Mouse (Mus musculus): ENCODE measurements around the gene Srsf1. TPM values are rescaled to one million over a fixed set of nuclear protein-coding genes. Genes with fewer than 3 reads are reported as not detected.
A peak's percentile ranks its signal among the peaks of the same experiment; 100 is the strongest.
"Not testable (repeated sequence)": the region's sequence is repeated elsewhere in the genome, so short reads cannot be mapped to it uniquely, and the experiment has no call there.

Gene Srsf1
- polyA plus RNA-seq, 1 experiment from 2014 or later: 235 TPM

DNA sequence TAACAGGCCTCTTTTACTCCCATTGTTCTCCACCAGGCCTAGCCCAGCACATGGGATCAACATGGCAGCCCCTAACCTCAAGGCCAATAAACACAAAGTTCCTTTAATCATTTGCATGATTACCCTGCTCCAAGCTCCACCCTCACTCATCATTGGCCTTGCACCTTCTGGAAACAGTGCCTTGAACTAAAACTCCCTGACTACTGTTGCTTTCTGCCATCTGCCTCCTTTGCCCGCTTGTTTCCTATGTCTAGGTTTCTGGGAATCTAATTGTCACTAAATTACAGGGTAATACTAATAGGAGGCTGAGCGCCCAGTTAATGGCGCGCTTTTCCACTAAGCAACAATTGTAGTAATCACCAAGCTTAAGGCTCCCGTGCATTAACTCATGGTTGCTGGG is 15.4 kb upstream of the Srsf1 start:
- ATAC-seq (ENCODE audit: low read depth): no peak
- Histone ChIP-seq H3K4me3 (ENCODE audit: low read depth, low read length) (no peak overlapping the region), H3K36me3 (ENCODE audit: control insufficient read depth, insufficient read depth, low read length) (no peaks in the 10 kb centered on the region), H3K27me3 (ENCODE audit: control insufficient read depth, insufficient read depth, low read length) (no peaks in the 10 kb centered on the region), H3K9me3 (ENCODE audit: control insufficient read depth, low read length) (no peaks in the 10 kb centered on the region), H3K9ac (replicated peaks; ENCODE audit: low read depth, low read length) (no peak overlapping the region), H3K27ac (ENCODE audit: low read depth, low read length) (no peak overlapping the region), H3K4me2 (ENCODE audit: low read depth, low read length) (no peak overlapping the region), H3K4me1 (ENCODE audit: control insufficient read depth, insufficient read depth, low read length) (peaks cover 3% of the 10 kb centered on the region; the same call in 1 of the 2 replicates)
- 64% methylated on average over 5 of the region's 5 CpGs for WGBS

GRCm38 (mm10) chr11:88035970-88036369 is 11.2 kb upstream of the Srsf1 start:
- ATAC-seq (ENCODE audit: low read depth): no peak
- Histone ChIP-seq H3K9ac (replicated peaks; ENCODE audit: low read depth, low read length) (no peak overlapping the region), H3K36me3 (ENCODE audit: control insufficient read depth, insufficient read depth, low read length) (no peaks in the 10 kb centered on the region), H3K27me3 (ENCODE audit: control insufficient read depth, insufficient read depth, low read length) (no peaks in the 10 kb centered on the region), H3K4me3 (ENCODE audit: low read depth, low read length) (no peak overlapping the region), H3K9me3 (ENCODE audit: control insufficient read depth, low read length) (no peaks in the 10 kb centered on the region), H3K4me2 (ENCODE audit: low read depth, low read length) (no peak overlapping the region), H3K27ac (ENCODE audit: low read depth, low read length) (no peak overlapping the region), H3K4me1 (ENCODE audit: control insufficient read depth, insufficient read depth, low read length) (no peaks in the 10 kb centered on the region)
- 66% methylated on average over 7 of the region's 7 CpGs for WGBS

DNA sequence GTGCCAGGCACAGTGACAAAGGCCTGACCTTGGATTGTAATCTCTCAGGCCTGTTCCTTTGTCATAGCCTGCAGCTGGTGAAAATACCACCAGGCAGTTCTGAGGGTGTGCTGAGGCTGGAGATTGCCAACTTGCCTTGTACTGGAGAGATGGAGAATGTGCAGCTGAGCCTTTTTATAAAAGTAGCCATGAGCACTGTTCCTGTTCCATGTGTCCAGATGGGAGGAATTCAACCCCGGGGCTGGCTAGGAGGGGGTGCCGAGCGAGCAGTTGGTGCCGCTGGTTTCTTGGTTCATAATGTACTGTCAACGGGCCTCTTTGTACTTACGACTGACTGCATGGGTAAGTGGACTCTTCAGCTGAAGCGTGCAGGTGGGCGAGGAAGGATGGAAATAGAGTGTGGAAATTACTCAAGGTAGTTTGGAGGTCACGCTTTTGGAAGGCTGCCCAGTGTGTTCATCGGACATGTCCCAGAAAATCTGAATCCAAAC is 10.4 kb upstream of the Srsf1 start:
- Histone ChIP-seq H3K4me1 (ENCODE audit: control insufficient read depth, insufficient read depth, low read length) (no peaks in the 10 kb centered on the region), H3K36me3 (ENCODE audit: control insufficient read depth, insufficient read depth, low read length) (no peaks in the 10 kb centered on the region), H3K4me3 (ENCODE audit: low read depth, low read length) (no peak overlapping the region), H3K9me3 (ENCODE audit: control insufficient read depth, low read length) (no peaks in the 10 kb centered on the region), H3K27ac (ENCODE audit: low read depth, low read length) (no peak overlapping the region), H3K27me3 (ENCODE audit: control insufficient read depth, insufficient read depth, low read length) (no peaks in the 10 kb centered on the region), H3K4me2 (ENCODE audit: low read depth, low read length) (no peak overlapping the region), H3K9ac (replicated peaks; ENCODE audit: low read depth, low read length) (no peak overlapping the region)
- WGBS: 62% methylated on average over 10 of the region's 10 CpGs
- no peak for ATAC-seq (ENCODE audit: low read depth)

GRCm38 (mm10) chr11:88037386-88037785 is 9.8 kb upstream of the Srsf1 start:
- Histone ChIP-seq H3K9me3 (ENCODE audit: control insufficient read depth, low read length) (no peaks in the 10 kb centered on the region), H3K9ac (replicated peaks; ENCODE audit: low read depth, low read length) (no peak overlapping the region), H3K36me3 (ENCODE audit: control insufficient read depth, insufficient read depth, low read length) (no peaks in the 10 kb centered on the region), H3K4me3 (ENCODE audit: low read depth, low read length) (no peak overlapping the region), H3K27ac (ENCODE audit: low read depth, low read length) (no peak overlapping the region), H3K27me3 (ENCODE audit: control insufficient read depth, insufficient read depth, low read length) (no peaks in the 10 kb centered on the region), H3K4me1 (ENCODE audit: control insufficient read depth, insufficient read depth, low read length) (no peaks in the 10 kb centered on the region), H3K4me2 (ENCODE audit: low read depth, low read length) (no peak overlapping the region)
- ATAC-seq (ENCODE audit: low read depth): no peak
- whole genome bisulfite sequencing: 68% methylated on average over 3 of the region's 3 CpGs

- no peak overlapping the region for H3K9ac ChIP-seq (replicated peaks; ENCODE audit: low read depth, low read length)
- H3K4me2 ChIP-seq (ENCODE audit: low read depth, low read length): no peak overlapping the region
- no peaks in the 10 kb centered on the region for H3K4me1 ChIP-seq (ENCODE audit: control insufficient read depth, insufficient read depth, low read length)
- no peak overlapping the region for H3K4me3 ChIP-seq (ENCODE audit: low read depth, low read length)
- 86% methylated on average over 1 of the region's 1 CpGs for WGBS
- no peaks in the 10 kb centered on the region for H3K36me3 ChIP-seq (ENCODE audit: control insufficient read depth, insufficient read depth, low read length)
- H3K9me3 ChIP-seq (ENCODE audit: control insufficient read depth, low read length): no peaks in the 10 kb centered on the region
- no peak for ATAC-seq (ENCODE audit: low read depth)
- no peaks in the 10 kb centered on the region for H3K27me3 ChIP-seq (ENCODE audit: control insufficient read depth, insufficient read depth, low read length)
- H3K27ac ChIP-seq (ENCODE audit: low read depth, low read length): no peak overlapping the region
Observed at GRCm38 (mm10) chr11:88039066-88039465, 8.1 kb upstream of the Srsf1 start.

- H3K27ac ChIP-seq (ENCODE audit: low read depth, low read length): no peak overlapping the region
- no peak overlapping the region for H3K4me2 ChIP-seq (ENCODE audit: low read depth, low read length)
- H3K9ac ChIP-seq (replicated peaks; ENCODE audit: low read depth, low read length): no peak overlapping the region
- H3K27me3 ChIP-seq (ENCODE audit: control insufficient read depth, insufficient read depth, low read length): no peaks in the 10 kb centered on the region
- no peak overlapping the region for H3K4me3 ChIP-seq (ENCODE audit: low read depth, low read length)
- H3K36me3 ChIP-seq (ENCODE audit: control insufficient read depth, insufficient read depth, low read length): no peaks in the 10 kb centered on the region
- H3K9me3 ChIP-seq (ENCODE audit: control insufficient read depth, low read length): no peaks in the 10 kb centered on the region
- peaks cover 15% of the 10 kb centered on the region for H3K4me1 ChIP-seq (ENCODE audit: control insufficient read depth, insufficient read depth, low read length)
- ATAC-seq (ENCODE audit: low read depth): no peak
Observed at GRCm38 (mm10) chr11:88044314-88044713, 2.9 kb upstream of the Srsf1 start.

DNA sequence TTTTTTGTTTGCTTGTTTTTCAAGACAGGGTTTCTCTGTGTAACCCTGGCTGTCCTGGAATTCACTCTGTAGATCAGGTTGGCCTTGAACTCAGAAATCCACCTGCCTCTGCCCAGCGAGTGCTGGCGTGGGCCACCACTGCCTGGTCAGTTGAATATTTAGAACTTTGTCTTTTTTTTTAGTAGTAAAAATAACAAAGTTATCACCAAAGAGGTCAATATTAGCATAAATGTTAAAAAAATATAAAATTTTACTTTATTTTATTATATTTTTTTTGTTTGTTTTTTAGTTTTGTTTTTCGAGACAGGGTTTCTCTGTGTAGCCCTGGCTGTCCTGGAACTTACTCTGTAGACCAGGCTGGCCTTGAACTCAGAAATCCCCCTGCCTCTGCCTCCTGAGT is 2.0 kb upstream of the Srsf1 start:
- not testable (repeated sequence) for H3K9ac ChIP-seq (replicated peaks; ENCODE audit: low read depth, low read length); H3K4me3 ChIP-seq (ENCODE audit: low read depth, low read length); ATAC-seq (ENCODE audit: low read depth); H3K27ac ChIP-seq (ENCODE audit: low read depth, low read length); H3K27me3 ChIP-seq (ENCODE audit: control insufficient read depth, insufficient read depth, low read length); H3K36me3 ChIP-seq (ENCODE audit: control insufficient read depth, insufficient read depth, low read length); H3K9me3 ChIP-seq (ENCODE audit: control insufficient read depth, low read length); H3K4me2 ChIP-seq (ENCODE audit: low read depth, low read length)
- peaks cover 23% of the 10 kb centered on the region for H3K4me1 ChIP-seq (ENCODE audit: control insufficient read depth, insufficient read depth, low read length)
- WGBS: 98% methylated on average over 3 of the region's 3 CpGs

DNA sequence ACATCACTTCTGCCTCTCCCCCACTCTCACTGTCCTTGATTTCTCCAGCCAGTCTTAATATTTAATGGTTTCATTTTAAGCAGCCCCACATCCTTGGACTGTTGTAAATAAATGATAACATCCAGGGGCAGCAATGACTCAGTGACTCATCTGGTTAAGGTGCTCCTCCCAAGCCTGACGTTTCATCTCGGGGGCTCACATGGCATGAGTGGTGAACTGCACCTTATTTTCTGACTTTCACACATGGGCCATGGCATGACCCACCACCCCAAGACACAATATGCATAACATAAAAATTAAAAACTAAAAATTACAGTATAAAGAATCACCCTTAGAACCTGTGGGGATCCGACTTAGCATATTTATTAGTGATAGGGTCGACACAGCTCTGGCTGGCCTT is 1.3 kb upstream of the Srsf1 start:
- H3K9ac ChIP-seq (replicated peaks; ENCODE audit: low read depth, low read length): no peak overlapping the region
- H3K9me3 ChIP-seq (ENCODE audit: control insufficient read depth, low read length): no peaks in the 10 kb centered on the region
- peaks cover 10% of the 10 kb centered on the region for H3K36me3 ChIP-seq (ENCODE audit: control insufficient read depth, insufficient read depth, low read length)
- H3K27ac ChIP-seq (ENCODE audit: low read depth, low read length): no peak overlapping the region
- H3K4me2 ChIP-seq (ENCODE audit: low read depth, low read length): peak overlapping the region; percentile 52; the same call in 1 of the 2 replicates
- H3K4me1 ChIP-seq (ENCODE audit: control insufficient read depth, insufficient read depth, low read length): peaks cover 25% of the 10 kb centered on the region
- ATAC-seq (ENCODE audit: low read depth): no peak
- no peaks in the 10 kb centered on the region for H3K27me3 ChIP-seq (ENCODE audit: control insufficient read depth, insufficient read depth, low read length)
- 90% methylated on average over 4 of the region's 4 CpGs for WGBS
- H3K4me3 ChIP-seq (ENCODE audit: low read depth, low read length): no peak overlapping the region

DNA sequence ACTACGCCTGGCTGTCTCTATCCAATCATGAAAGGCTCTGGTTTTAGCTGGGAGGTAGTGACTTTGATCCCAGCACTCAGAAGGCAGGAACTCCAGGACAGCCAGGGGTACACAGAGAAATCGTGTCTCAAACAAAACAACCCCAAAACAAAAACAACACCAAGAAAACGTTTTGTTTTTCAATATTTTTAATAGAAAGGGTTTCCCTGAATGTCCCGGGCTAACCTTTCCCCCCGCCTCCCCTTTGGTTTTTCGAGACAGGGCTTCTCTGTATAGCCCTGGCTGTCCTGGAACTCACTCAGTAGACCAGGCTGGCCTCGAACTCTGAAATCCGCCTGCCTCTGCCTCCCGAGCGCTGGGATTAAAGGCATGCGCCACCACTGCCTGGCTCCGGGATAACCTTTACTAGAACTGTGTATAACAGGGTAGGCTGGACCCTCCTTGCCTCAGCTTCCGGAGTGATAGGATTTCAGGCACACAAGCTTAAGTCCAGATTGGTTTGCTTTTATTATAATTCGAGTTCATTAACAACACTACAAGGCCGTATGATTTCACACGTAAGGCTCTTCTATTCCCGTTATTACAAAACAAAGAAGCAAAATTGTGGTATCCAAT is 743 bp upstream of the Srsf1 start:
- H3K4me2 ChIP-seq (ENCODE audit: low read depth, low read length): peak overlapping the region; percentile 52
- WGBS: 64% methylated on average over 17 of the region's 17 CpGs
- peaks cover 28% of the 10 kb centered on the region for H3K4me1 ChIP-seq (ENCODE audit: control insufficient read depth, insufficient read depth, low read length)
- H3K4me3 ChIP-seq (ENCODE audit: low read depth, low read length): peak overlapping the region; percentile 98
- H3K9ac ChIP-seq (replicated peaks; ENCODE audit: low read depth, low read length): peak overlapping the region; percentile 97; the same call in 1 of the 2 replicates
- peaks cover 13% of the 10 kb centered on the region for H3K36me3 ChIP-seq (ENCODE audit: control insufficient read depth, insufficient read depth, low read length)
- no peaks in the 10 kb centered on the region for H3K27me3 ChIP-seq (ENCODE audit: control insufficient read depth, insufficient read depth, low read length)
- no peak for ATAC-seq (ENCODE audit: low read depth)
- H3K27ac ChIP-seq (ENCODE audit: low read depth, low read length): peak overlapping the region; percentile 98
- H3K9me3 ChIP-seq (ENCODE audit: control insufficient read depth, low read length): no peaks in the 10 kb centered on the region

Measured in neural tube, embryonic 14.5 days (tissue).